Mouse (Mus musculus): ENCODE results near the gene Armc8. TPM values are rescaled to one million over a fixed set of nuclear protein-coding genes. Genes with fewer than 3 reads are reported as not detected.

The Armc8 gene
- polyA plus RNA-seq, 1 experiment = 52.8 TPM

DNA sequence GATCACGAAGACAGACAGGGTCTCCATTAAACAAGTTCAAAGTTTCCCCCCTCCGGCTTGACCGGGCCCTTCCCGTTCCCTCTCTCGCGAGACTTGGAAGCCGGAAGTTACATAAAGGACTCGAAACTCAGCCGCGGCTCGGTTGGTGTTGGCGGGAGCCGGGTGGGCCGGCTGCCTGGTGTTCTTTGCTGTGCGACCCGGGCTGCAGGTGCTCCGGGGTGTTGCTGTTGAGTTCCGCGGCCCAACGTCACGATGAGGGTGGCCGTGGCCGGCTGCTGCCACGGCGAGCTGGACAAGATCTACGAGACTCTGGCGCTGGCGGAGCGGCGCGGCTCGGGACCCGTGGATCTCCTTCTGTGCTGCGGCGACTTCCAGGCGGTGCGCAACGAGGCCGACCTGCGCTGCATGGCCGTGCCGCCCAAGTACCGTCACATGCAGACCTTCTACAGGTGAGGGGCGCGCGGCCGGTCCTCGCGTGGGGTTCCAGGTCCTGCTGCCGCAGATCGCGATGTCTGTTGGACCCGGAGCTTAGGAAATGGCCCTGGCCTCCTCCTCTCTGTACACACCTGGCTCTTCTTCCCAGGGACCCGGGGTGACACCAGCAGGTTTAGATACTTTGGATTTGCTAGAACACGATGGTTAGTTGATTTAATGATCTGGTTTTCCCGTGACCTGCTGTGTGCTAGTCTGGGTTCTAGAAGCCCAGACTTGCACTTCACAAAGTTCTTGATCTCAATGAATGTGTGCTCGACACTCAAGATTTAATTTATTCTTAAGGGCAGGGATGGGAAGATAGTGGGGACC, 7.2 kb upstream of the Armc8 start, which contains the start of gene Dbr1:
TSS of gene Dbr1 (plus strand) at position 123 of the 804 bp plus-strand sequence.
- no peaks in the 10 kb centered on the region for H3K27me3 ChIP-seq (ENCODE audit: control insufficient read depth, insufficient read depth, low read length)
- H3K27ac ChIP-seq (ENCODE audit: insufficient read depth, low read length) = peak within 1 kb of the TSS; percentile 45
- peak; percentile 90 to 91 for DNase-seq
- WGBS = under 1% methylated on average over 57 of the region's 57 CpGs
- peak within 1 kb of the TSS; percentile 91 for H3K4me3 ChIP-seq (replicated peaks; ENCODE audit: insufficient read depth, low read depth, low read length)
- TF ChIP-seq POLR2A (IDR thresholded peaks at IDR 0.05; ENCODE audit: borderline replicate concordance, insufficient read depth, low read length) (peak; percentile 68; the same call in 1 of the 2 replicates), CTCF (IDR thresholded peaks at IDR 0.05; ENCODE audit: borderline replicate concordance, insufficient read depth, low read depth, low read length) (no peak)
- no peaks in the 10 kb centered on the region for H3K4me1 ChIP-seq (ENCODE audit: control insufficient read depth, insufficient read depth, low read length)

DNA sequence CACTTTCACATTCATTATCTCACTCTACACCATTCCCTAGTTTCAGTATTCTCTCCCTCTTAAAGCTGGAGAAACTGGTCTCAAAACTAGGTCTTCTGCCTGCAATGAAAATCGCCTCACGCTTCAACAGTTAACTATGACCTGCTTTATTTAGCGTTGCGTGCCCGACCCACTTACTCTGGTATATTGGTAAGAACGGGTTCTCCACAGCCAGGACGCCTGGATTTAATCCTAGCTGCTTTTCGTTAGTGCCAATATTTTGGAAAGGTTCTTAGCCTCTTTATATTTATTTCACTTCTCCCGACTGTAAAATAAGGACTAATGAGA, 335 bp upstream of the Armc8 start:
- TF ChIP-seq POLR2A (IDR thresholded peaks at IDR 0.05; ENCODE audit: borderline replicate concordance, insufficient read depth, low read length) = no peak
- TF ChIP-seq CTCF (IDR thresholded peaks at IDR 0.05; ENCODE audit: borderline replicate concordance, insufficient read depth, low read depth, low read length) = no peak
- Histone ChIP-seq H3K27me3 (ENCODE audit: control insufficient read depth, insufficient read depth, low read length) (no peaks in the 10 kb centered on the region), H3K4me3 (replicated peaks; ENCODE audit: insufficient read depth, low read depth, low read length) (peak overlapping the region; percentile 99), H3K27ac (ENCODE audit: insufficient read depth, low read length) (peak overlapping the region; percentile 99; the same call in 1 of the 2 replicates), H3K4me1 (ENCODE audit: control insufficient read depth, insufficient read depth, low read length) (no peaks in the 10 kb centered on the region)
- under 1% methylated on average over 9 of the region's 9 CpGs for WGBS
- no peak for DNase-seq

DNA sequence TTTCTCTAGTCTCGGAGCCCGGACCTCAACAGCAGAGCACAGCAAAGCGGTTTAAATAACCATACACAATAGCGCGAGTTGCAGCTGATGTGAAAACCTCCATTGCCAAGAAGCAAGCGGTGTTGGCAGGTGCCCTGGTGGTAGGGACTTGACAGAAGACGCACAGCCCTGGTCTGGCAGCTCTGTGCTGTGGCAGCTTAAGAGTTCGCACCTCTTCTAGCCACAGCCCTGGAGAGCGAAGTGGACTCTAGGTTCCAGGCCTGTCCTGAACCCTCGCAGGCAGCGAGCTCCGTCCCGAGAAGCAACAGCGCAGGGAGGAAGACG, 714 bp downstream of the Armc8 start:
- Histone ChIP-seq H3K4me1 (ENCODE audit: control insufficient read depth, insufficient read depth, low read length) (no peaks in the 10 kb centered on the region), H3K27ac (ENCODE audit: insufficient read depth, low read length) (no peak overlapping the region), H3K27me3 (ENCODE audit: control insufficient read depth, insufficient read depth, low read length) (no peaks in the 10 kb centered on the region), H3K4me3 (replicated peaks; ENCODE audit: insufficient read depth, low read depth, low read length) (peak overlapping the region; percentile 99)
- no peak for DNase-seq
- TF ChIP-seq CTCF (IDR thresholded peaks at IDR 0.05; ENCODE audit: borderline replicate concordance, insufficient read depth, low read depth, low read length) (no peak), POLR2A (IDR thresholded peaks at IDR 0.05; ENCODE audit: borderline replicate concordance, insufficient read depth, low read length) (no peak)
- WGBS = under 1% methylated on average over 15 of the region's 15 CpGs

DNA sequence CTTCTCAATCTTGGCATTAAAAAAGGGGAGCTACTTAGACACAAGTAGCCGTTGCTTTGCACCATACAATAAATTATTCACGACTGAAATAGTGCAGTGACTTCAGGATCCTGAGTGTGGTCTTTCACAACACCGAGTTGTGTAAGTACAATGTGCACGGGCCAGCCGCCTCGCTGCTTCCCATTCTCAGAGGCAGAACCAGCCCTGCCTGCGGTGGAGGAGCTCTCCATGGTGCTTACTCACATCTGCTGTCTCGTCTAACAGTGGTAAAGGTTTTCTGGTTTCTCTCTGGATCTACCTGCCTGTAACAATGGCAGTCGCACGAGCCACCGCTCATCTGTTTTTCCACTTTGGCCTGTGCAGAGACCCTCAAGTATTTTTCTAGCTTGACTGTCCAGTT, 5.0 kb downstream of the Armc8 start:
- Histone ChIP-seq H3K27ac (ENCODE audit: insufficient read depth, low read length) (no peak overlapping the region), H3K27me3 (ENCODE audit: control insufficient read depth, insufficient read depth, low read length) (no peaks in the 10 kb centered on the region), H3K4me3 (replicated peaks; ENCODE audit: insufficient read depth, low read depth, low read length) (no peak overlapping the region), H3K4me1 (ENCODE audit: control insufficient read depth, insufficient read depth, low read length) (no peaks in the 10 kb centered on the region)
- 34% methylated on average over 11 of the region's 11 CpGs for WGBS
- DNase-seq = no peak
- TF ChIP-seq POLR2A (IDR thresholded peaks at IDR 0.05; ENCODE audit: borderline replicate concordance, insufficient read depth, low read length) (no peak), CTCF (IDR thresholded peaks at IDR 0.05; ENCODE audit: borderline replicate concordance, insufficient read depth, low read depth, low read length) (no peak)

DNA sequence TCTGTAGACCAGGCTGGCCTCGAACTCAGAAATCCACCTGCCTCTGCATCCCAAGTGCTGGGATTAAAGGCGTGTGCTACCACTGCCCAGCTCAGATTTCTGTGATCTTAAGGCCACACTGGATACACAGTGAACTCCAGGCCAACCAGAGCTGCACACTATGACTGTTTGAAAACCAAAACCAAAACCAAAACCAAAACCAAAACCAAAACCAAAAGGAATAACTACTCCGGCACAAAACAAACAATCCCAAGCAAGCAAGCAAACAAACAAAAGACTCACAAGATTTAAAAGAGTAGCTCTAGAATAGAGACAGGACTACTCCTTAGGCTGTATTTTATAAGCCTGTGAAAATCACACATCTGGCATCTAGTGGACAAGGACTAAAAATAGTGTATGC, 8.3 kb downstream of the Armc8 start:
- no peak overlapping the region for H3K27ac ChIP-seq (ENCODE audit: insufficient read depth, low read length)
- no peaks in the 10 kb centered on the region for H3K27me3 ChIP-seq (ENCODE audit: control insufficient read depth, insufficient read depth, low read length)
- H3K4me1 ChIP-seq (ENCODE audit: control insufficient read depth, insufficient read depth, low read length) = no peaks in the 10 kb centered on the region
- DNase-seq = no peak
- H3K4me3 ChIP-seq (replicated peaks; ENCODE audit: insufficient read depth, low read depth, low read length) = no peak overlapping the region
- WGBS = 95% methylated on average over 3 of the region's 3 CpGs
- TF ChIP-seq CTCF (IDR thresholded peaks at IDR 0.05; ENCODE audit: borderline replicate concordance, insufficient read depth, low read depth, low read length) = no peak

DNA sequence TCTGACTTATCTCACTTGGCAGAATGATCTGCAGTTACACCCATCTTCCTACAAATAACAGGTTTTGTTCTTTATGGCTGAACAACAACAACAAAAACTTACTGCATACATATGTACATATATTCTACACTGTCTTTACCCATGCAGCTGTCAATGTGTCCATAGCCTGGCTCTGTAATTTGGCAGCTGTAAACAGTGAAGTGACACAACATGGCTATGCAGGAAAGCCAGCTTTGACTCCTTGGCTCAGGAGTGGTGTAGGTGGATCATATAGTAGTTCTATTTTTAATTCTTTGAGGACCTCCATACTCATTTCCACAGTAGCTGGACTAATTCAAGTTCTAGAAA, 9.2 kb downstream of the Armc8 start:
- no peak overlapping the region for H3K27ac ChIP-seq (ENCODE audit: insufficient read depth, low read length)
- H3K4me3 ChIP-seq (replicated peaks; ENCODE audit: insufficient read depth, low read depth, low read length) = no peak overlapping the region
- no peak for DNase-seq
- no peaks in the 10 kb centered on the region for H3K4me1 ChIP-seq (ENCODE audit: control insufficient read depth, insufficient read depth, low read length)
- no peaks in the 10 kb centered on the region for H3K27me3 ChIP-seq (ENCODE audit: control insufficient read depth, insufficient read depth, low read length)
- TF ChIP-seq POLR2A (IDR thresholded peaks at IDR 0.05; ENCODE audit: borderline replicate concordance, insufficient read depth, low read length) (no peak), CTCF (IDR thresholded peaks at IDR 0.05; ENCODE audit: borderline replicate concordance, insufficient read depth, low read depth, low read length) (no peak)

DNA sequence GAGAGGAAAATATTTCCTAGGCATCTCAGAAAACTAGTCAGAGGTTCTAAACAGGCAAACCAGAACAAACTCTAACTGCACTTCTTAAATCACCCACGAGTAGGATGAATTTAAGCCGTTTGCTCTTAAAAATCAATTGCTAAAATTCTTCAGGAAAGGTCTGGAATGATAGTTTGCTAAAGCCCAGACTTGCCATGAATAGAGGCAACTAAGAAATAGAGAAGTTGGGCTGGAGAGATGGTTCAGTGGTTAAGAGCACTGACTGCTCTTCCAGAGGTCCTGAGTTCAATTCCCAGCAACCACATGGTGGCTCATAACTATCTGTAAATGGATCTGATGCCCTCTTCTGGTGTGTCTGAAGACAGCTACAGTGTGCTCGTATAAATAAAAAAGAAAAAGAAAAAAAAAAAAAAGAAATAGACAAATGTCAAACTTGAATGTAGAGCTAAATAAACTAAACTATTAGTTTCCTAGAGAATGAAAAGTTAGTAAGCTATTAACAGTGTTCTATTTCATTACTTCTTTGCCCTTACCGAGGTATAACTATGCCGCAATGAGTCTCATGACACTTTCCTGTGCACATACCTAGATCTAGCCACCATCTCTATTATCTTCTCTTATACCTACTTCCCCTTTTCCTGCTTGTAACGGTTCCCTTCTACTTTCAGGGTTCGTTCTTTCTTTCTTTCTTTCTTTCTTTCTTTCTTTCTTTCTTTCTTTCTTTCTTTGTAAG, 9.7 kb downstream of the Armc8 start:
- no peaks in the 10 kb centered on the region for H3K27me3 ChIP-seq (ENCODE audit: control insufficient read depth, insufficient read depth, low read length)

More for the DNA sequence above, 9.7 kb downstream of the Armc8 start:
- no peak for DNase-seq
- no peak for TF ChIP-seq CTCF (IDR thresholded peaks at IDR 0.05; ENCODE audit: borderline replicate concordance, insufficient read depth, low read depth, low read length)
- TF ChIP-seq POLR2A (IDR thresholded peaks at IDR 0.05; ENCODE audit: borderline replicate concordance, insufficient read depth, low read length) = no peak
- WGBS = 93% methylated on average over 7 of the region's 7 CpGs
- no peak overlapping the region for H3K4me3 ChIP-seq (replicated peaks; ENCODE audit: insufficient read depth, low read depth, low read length)
- H3K4me1 ChIP-seq (ENCODE audit: control insufficient read depth, insufficient read depth, low read length) = no peaks in the 10 kb centered on the region
- H3K27ac ChIP-seq (ENCODE audit: insufficient read depth, low read length) = no peak overlapping the region
